Mouse (Mus musculus) midbrain, embryonic 10.5 days (tissue): ENCODE results near the gene Slc13a4. TPM values are rescaled to one million over a fixed set of nuclear protein-coding genes. Genes with fewer than 3 reads are reported as not detected.

ENCODE experiments used
- DNase-seq: peaks from one replicate; pipeline ENCODE4 v3.0.0-alpha.2; 2017; ENCODE audit warnings: low spot score
- H3K27ac ChIP-seq: fragments of 300-500 bp; sonication (generic); replicated peaks from 2 replicates; pipeline ENCODE4 v1.5.1; 2016; ENCODE audit warnings: mild to moderate bottlenecking
- H3K27me3 ChIP-seq: fragments of 300-500 bp; sonication (generic); 2 replicates; pipeline ENCODE4 v1.6.1; 2016; ENCODE audit warnings: low read depth, mild to moderate bottlenecking; ENCODE audit not compliant: poor library complexity, severe bottlenecking
- H3K36me3 ChIP-seq: fragments of 300-500 bp; sonication (generic); 2 replicates; pipeline ENCODE4 v1.6.1; 2016; ENCODE audit warnings: mild to moderate bottlenecking, moderate library complexity
- H3K4me1 ChIP-seq: fragments of 300-500 bp; sonication (generic); 2 replicates; pipeline ENCODE4 v1.6.1; 2016
- H3K4me3 ChIP-seq: fragments of 300-500 bp; sonication (generic); 2 replicates; pipeline ENCODE4 v1.5.1; 2016; ENCODE audit warnings: mild to moderate bottlenecking, moderate library complexity
- H3K9me3 ChIP-seq: fragments of 300-500 bp; sonication (generic); replicated peaks from 2 replicates; pipeline ENCODE4 v1.6.1; 2016; ENCODE audit warnings: mild to moderate bottlenecking
- WGBS: fragments of 180-500 bp; shearing (Covaris S2); methylation state at CpG from one replicate; pipeline ENCODE4 v1.1.7; 2016; 5-methylcytosine and 5-hydroxymethylcytosine counted together
- polyA plus RNA-seq: library from polyadenylated mRNA; unstranded; fragments of >200 nt; fragmentation: Nextera tagmentation; extraction: Ambion mirVana; gene quantifications from 2 replicates; pipeline ENCODE4 v1.2.1, GENCODE M21; 2016

Slc13a4 gene
- 0.16 and 0.37 TPM in 2 replicates for polyA plus RNA-seq

- no peaks in the 10 kb centered on the region for H3K27me3 ChIP-seq
- H3K27ac ChIP-seq = no peak within 1 kb of the TSS
- H3K36me3 ChIP-seq = no peaks in the 10 kb centered on the region
- 20% methylated on average over 7 of the region's 7 CpGs for WGBS
- peaks cover 9% of the 10 kb centered on the region; the same call in 1 of the 2 replicates for H3K4me1 ChIP-seq
- H3K4me3 ChIP-seq = no peak within 1 kb of the TSS
- no peak for DNase-seq
- H3K9me3 ChIP-seq = no peaks in the 10 kb centered on the region
Measured at GRCm38 (mm10) chr6:35308037-35308436, at the start of gene Slc13a4. Slc13a4 (minus strand) TSS chr6:35308131.

DNA sequence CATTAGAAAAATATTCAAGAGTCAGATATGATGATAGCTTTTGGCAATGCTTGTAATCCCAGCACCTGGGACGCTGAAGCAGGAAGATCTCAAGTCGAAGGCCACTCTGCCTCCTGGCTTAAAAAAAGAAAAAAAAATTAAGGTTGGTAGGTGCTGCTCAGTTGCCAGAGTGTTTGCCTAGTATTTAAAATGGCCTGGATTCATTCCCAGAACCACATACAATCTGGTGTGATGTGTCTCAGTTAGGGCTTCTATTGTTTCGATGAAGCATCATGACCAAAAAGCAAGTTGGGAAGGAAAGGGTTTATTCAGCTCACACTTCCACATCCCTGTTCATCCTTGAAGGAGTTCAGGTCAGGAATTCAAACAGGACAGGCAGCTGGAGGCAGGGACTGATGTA, 47.4 kb upstream of the Slc13a4 start:
- 91% methylated on average over 3 of the region's 3 CpGs for WGBS
- H3K27me3 ChIP-seq = no peaks in the 10 kb centered on the region

GRCm38 (mm10) chr6:35354622-35354998, 46.7 kb upstream of the Slc13a4 start:
- H3K4me1 ChIP-seq = peaks cover 21% of the 10 kb centered on the region
- H3K4me3 ChIP-seq = peak overlapping the region; percentile 34
- H3K27ac ChIP-seq = peak overlapping the region; percentile 65; the same call in 1 of the 2 replicates
- no peaks in the 10 kb centered on the region for H3K9me3 ChIP-seq
- no peaks in the 10 kb centered on the region for H3K27me3 ChIP-seq
- H3K36me3 ChIP-seq = no peaks in the 10 kb centered on the region
- peak; percentile 36 for DNase-seq
- 14% methylated on average over 6 of the region's 6 CpGs for WGBS

More for the DNA sequence above, 47.4 kb upstream of the Slc13a4 start:
- Histone ChIP-seq H3K9me3 (no peaks in the 10 kb centered on the region), H3K4me3 (no peak overlapping the region), H3K27ac (0 out of 2 replicates have a peak overlapping the region, but pooled peaks have one; percentile 65), H3K4me1 (peaks cover 21% of the 10 kb centered on the region), H3K36me3 (no peaks in the 10 kb centered on the region)
- DNase-seq = no peak

- peak; percentile 40 for DNase-seq
- peak overlapping the region; percentile 34 for H3K4me3 ChIP-seq
- H3K27me3 ChIP-seq = no peaks in the 10 kb centered on the region
- WGBS = 13% methylated on average over 17 of the region's 18 CpGs
- H3K4me1 ChIP-seq = peaks cover 21% of the 10 kb centered on the region
- H3K36me3 ChIP-seq = no peaks in the 10 kb centered on the region
- no peaks in the 10 kb centered on the region for H3K9me3 ChIP-seq
- peak overlapping the region; percentile 65; the same call in 1 of the 2 replicates for H3K27ac ChIP-seq
Measured at GRCm38 (mm10) chr6:35353846-35354621, 46.1 kb upstream of the Slc13a4 start.

- Histone ChIP-seq H3K4me3 (no peak overlapping the region; the same call in 1 of the 2 replicates), H3K36me3 (no peaks in the 10 kb centered on the region), H3K9me3 (no peaks in the 10 kb centered on the region), H3K4me1 (peaks cover 21% of the 10 kb centered on the region), H3K27ac (peak overlapping the region; percentile 65; the same call in 1 of the 2 replicates), H3K27me3 (no peaks in the 10 kb centered on the region)
- DNase-seq = no peak
- WGBS = 55% methylated on average over 5 of the region's 5 CpGs
Measured at GRCm38 (mm10) chr6:35353416-35353815, 45.5 kb upstream of the Slc13a4 start.

DNA sequence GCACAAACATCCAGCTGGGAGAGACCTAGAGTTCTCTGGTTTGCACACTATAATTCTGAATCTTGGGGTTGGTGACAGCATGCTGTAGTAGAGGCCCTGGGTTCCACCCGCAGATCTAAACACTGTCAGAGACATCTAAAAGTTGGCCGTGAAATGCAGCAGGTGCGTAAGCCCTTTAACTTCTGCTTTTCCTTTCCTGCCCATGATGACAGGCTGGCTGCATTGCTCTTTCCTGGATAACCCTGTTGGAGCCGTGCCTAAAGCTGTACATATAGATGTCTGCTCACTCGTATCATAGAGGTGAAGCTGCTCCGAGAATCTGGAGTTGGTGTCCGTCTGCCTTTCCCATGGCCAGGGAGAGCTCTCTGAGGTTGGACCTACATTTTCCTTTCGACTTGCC, 44.9 kb upstream of the Slc13a4 start:
- no peaks in the 10 kb centered on the region for H3K27me3 ChIP-seq
- H3K4me3 ChIP-seq = no peak overlapping the region
- DNase-seq = no peak
- no peaks in the 10 kb centered on the region for H3K9me3 ChIP-seq
- no peaks in the 10 kb centered on the region for H3K36me3 ChIP-seq
- 90% methylated on average over 8 of the region's 8 CpGs for WGBS
- peaks cover 21% of the 10 kb centered on the region for H3K4me1 ChIP-seq
- no peak overlapping the region for H3K27ac ChIP-seq

DNA sequence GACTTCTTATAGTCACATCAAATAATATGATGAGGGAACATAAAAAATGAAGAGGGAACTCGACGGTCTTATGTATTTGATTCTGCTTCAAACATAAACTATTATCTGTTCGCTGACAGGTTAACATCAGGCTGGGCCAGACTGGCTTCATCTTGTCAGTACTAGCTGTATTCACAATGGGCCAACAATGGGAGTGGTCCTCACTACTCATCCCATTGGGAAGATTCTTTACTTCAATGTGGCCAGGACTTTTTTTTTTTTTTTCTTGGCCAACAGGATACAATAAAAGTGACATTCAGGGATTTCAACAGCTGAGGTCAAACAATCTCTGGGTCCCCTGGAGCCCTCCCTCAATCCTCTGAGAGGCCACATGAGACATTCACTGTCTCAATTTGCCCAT, 43.9 kb upstream of the Slc13a4 start:
- Histone ChIP-seq H3K36me3 (no peaks in the 10 kb centered on the region), H3K4me1 (peaks cover 21% of the 10 kb centered on the region), H3K27ac (no peak overlapping the region), H3K9me3 (no peaks in the 10 kb centered on the region), H3K27me3 (no peaks in the 10 kb centered on the region), H3K4me3 (no peak overlapping the region)
- DNase-seq = no peak
- whole genome bisulfite sequencing = 90% methylated on average over 3 of the region's 3 CpGs

DNA sequence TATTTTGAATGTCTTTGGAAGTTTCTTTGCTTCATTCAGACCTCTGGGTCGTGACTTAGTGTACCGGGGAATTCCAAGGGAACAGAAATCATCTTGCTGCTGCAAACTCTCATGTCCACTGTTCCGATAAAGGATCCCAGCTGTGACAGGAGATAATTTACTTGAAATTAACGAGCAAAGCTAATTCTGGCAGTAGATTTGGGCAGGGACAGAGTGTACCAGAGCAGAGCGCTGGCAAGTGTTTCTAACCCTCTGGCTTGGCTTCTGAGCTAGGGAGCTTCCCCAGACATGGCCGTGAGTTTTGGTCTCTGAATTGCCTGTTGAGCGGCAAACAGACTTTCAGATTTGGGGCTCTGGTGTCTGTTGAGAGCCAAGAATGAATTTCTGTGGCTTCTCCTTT, 41.9 kb upstream of the Slc13a4 start:
- no peak for DNase-seq
- peaks cover 18% of the 10 kb centered on the region for H3K4me1 ChIP-seq
- no peaks in the 10 kb centered on the region for H3K9me3 ChIP-seq
- no peak overlapping the region for H3K27ac ChIP-seq
- no peaks in the 10 kb centered on the region for H3K36me3 ChIP-seq
- no peak overlapping the region for H3K4me3 ChIP-seq
- WGBS = 81% methylated on average over 7 of the region's 7 CpGs
- H3K27me3 ChIP-seq = no peaks in the 10 kb centered on the region

GRCm38 (mm10) chr6:35338640-35339039, 30.7 kb upstream of the Slc13a4 start:
- no peaks in the 10 kb centered on the region for H3K36me3 ChIP-seq

DNA sequence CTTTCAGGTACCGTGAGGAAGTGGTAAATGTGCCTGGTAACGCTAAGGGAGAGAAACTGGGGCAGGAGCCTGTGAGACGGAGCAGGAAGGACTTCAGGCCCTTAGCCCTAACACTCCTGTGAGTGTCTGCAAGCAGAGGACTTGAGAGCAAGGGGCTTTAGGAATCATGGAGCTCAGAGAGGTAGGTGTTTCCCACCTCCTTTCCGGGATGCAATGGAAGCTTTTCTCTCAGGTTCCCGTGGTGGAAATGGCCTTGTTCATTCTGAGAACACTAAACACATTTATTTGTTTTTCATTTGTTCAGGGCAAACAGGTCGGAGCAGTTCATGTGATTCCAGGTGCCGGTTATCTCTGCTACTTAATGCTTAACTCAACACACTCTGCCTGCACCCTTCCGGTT, 29.9 kb upstream of the Slc13a4 start:
- Histone ChIP-seq H3K4me1 (peaks cover 20% of the 10 kb centered on the region), H3K4me3 (no peak overlapping the region), H3K27me3 (no peaks in the 10 kb centered on the region), H3K36me3 (no peaks in the 10 kb centered on the region), H3K9me3 (no peaks in the 10 kb centered on the region), H3K27ac (peak overlapping the region; percentile 33; the same call in 1 of the 2 replicates)
- no peak for DNase-seq
- WGBS = 76% methylated on average over 8 of the region's 8 CpGs

More at GRCm38 (mm10) chr6:35338640-35339039, 30.7 kb upstream of the Slc13a4 start:
- Histone ChIP-seq H3K27ac (peak overlapping the region; percentile 39), H3K4me3 (no peak overlapping the region), H3K4me1 (peaks cover 19% of the 10 kb centered on the region), H3K9me3 (no peaks in the 10 kb centered on the region), H3K27me3 (no peaks in the 10 kb centered on the region)
- no peak for DNase-seq
- WGBS = 9% methylated on average over 3 of the region's 3 CpGs

DNA sequence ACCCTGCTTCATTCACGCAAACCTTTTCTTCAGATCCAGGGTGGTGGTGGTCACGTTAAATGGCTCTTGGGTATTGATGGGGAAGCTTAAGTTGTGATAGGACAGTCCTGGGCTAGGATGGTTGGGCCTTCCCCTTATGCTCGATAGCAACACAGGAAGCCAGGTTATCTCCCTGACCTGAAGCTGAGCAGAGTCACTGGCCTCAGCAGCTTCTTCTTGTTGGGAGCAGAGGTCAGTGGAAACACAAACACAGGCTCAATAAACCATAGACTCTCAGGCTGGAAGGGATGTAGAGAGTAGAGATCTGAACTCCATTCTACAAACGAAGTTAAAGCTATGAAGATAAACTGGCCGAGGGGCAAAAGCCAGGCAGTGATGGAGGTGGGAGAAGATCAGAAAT, 27.5 kb upstream of the Slc13a4 start:
- H3K27ac ChIP-seq = no peak overlapping the region
- WGBS = 74% methylated on average over 5 of the region's 5 CpGs
- no peaks in the 10 kb centered on the region for H3K27me3 ChIP-seq
- no peak for DNase-seq
- no peaks in the 10 kb centered on the region for H3K9me3 ChIP-seq
- no peaks in the 10 kb centered on the region for H3K36me3 ChIP-seq
- H3K4me1 ChIP-seq = peaks cover 26% of the 10 kb centered on the region
- no peak overlapping the region for H3K4me3 ChIP-seq

- Histone ChIP-seq H3K27ac (no peak overlapping the region), H3K4me3 (no peak overlapping the region), H3K4me1 (peaks cover 26% of the 10 kb centered on the region), H3K9me3 (no peaks in the 10 kb centered on the region), H3K27me3 (no peaks in the 10 kb centered on the region), H3K36me3 (no peaks in the 10 kb centered on the region)
- DNase-seq = no peak
- WGBS = 70% methylated on average over 4 of the region's 4 CpGs
Measured at GRCm38 (mm10) chr6:35334278-35334677, 26.3 kb upstream of the Slc13a4 start.

DNA sequence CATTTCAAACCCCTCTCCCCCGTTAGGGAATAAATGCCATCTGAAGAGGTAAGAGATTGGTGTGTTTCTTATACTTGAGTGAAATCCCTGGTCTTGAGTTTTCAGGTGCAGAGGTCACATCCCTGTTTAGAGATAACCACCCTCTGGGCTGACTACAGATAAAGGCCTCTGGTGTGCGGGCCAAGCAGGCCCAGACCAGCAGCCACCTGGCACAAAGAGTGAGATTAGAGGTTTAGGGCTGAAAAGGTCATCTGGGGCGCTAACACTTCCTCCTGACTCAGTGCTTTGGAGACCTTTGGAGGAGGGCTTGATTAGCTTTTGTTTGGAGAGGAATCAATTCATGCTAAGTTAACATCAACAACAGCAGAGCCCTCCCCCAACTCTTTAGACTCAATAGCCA, 25.7 kb upstream of the Slc13a4 start:
- H3K4me3 ChIP-seq = no peak overlapping the region
- H3K36me3 ChIP-seq = no peaks in the 10 kb centered on the region
- WGBS = 16% methylated on average over 3 of the region's 3 CpGs
- H3K4me1 ChIP-seq = peaks cover 21% of the 10 kb centered on the region
- no peak for DNase-seq
- H3K9me3 ChIP-seq = no peaks in the 10 kb centered on the region
- no peaks in the 10 kb centered on the region for H3K27me3 ChIP-seq
- H3K27ac ChIP-seq = no peak overlapping the region
